Mouse (Mus musculus) CH12.LX (cell line): ENCODE results near the gene Nrgn.

Source experiments
- CHD2 ChIP-seq: IDR thresholded peaks from 2 replicates; pipeline ENCODE4 v1.6.1; 2011; ENCODE audit warnings: low read length, improper control_type of control experiment
- CTCF ChIP-seq, 2 experiments: IDR thresholded peaks in 1 of 2; conservative IDR thresholded peaks in 1 of 2; 2 replicates each; pipeline ENCODE4 v1.5.1; 2011 to 2012; ENCODE audit warnings: low read depth in 2 of 2, low read length in 2 of 2, improper control_type of control experiment in 1 of 2, inconsistent platforms in 1 of 2, mild to moderate bottlenecking in 1 of 2, moderate library complexity in 1 of 2
- E2F4 ChIP-seq: IDR thresholded peaks from 2 replicates; pipeline ENCODE4 v1.6.1; 2011; ENCODE audit warnings: low read depth, low read length, improper control_type of control experiment; ENCODE audit not compliant: insufficient replicate concordance
- EP300 ChIP-seq: IDR thresholded peaks from 2 replicates; pipeline ENCODE4 v1.6.1; 2011; ENCODE audit warnings: low read length, improper control_type of control experiment
- POLR2A ChIP-seq: IDR thresholded peaks from 2 replicates; pipeline ENCODE4 v1.6.1; 2011; ENCODE audit warnings: low read depth, mild to moderate bottlenecking, improper control_type of control experiment, low read length
- TCF12 ChIP-seq: IDR thresholded peaks from 2 replicates; pipeline ENCODE4 v1.6.1; 2014; ENCODE audit warnings: low read depth, mild to moderate bottlenecking, inconsistent platforms, low read length, improper control_type of control experiment

GRCm38 (mm10) chr9:37551751-37552531 lies 763 bp downstream of the Nrgn start:
- TF ChIP-seq CTCF (conservative IDR thresholded peaks at IDR 0.05 in 1 of 2, IDR thresholded peaks at IDR 0.05 in 1 of 2; ENCODE audit: low read depth in 2 of 2, low read length in 2 of 2) (no peak), EP300 (no peak), TCF12 (no peak), POLR2A (no peak), CHD2 (no peak), E2F4 (no peak)
